Mouse (Mus musculus) kidney, embryonic 16.5 days (tissue): ENCODE data around the gene Smim1. TPM values are rescaled to one million over a fixed set of nuclear protein-coding genes. Genes with fewer than 3 reads are reported as not detected.

Experiments used
- ATAC-seq: fragments of 200-750 bp; cut with Nextera tagmentation; 2 replicates; pipeline ENCODE4 v1.8.0; 2017; ENCODE audit warnings: moderate TSS enrichment; ENCODE audit not compliant: low FRiP score, low TSS enrichment
- H3K27ac ChIP-seq: fragments of 300-500 bp; sonication (generic); 2 replicates; pipeline ENCODE4 v1.5.1; 2014; ENCODE audit warnings: low read length
- H3K27me3 ChIP-seq: fragments of 300-500 bp; sonication (generic); 2 replicates; pipeline ENCODE4 v1.6.1; 2014; ENCODE audit warnings: low read length, control low read depth, mixed read lengths; ENCODE audit not compliant: insufficient read depth
- H3K36me3 ChIP-seq: fragments of 300-500 bp; sonication (generic); 2 replicates; pipeline ENCODE4 v1.6.1; 2014; ENCODE audit warnings: low read length, control low read depth, mixed read lengths; ENCODE audit not compliant: insufficient read depth
- H3K4me1 ChIP-seq: fragments of 300-500 bp; sonication (generic); 2 replicates; pipeline ENCODE4 v1.6.1; 2014; ENCODE audit warnings: low read length, control low read depth, mixed read lengths; ENCODE audit not compliant: insufficient read depth
- H3K4me2 ChIP-seq: fragments of 300-500 bp; sonication (generic); replicated peaks from 2 replicates; pipeline ENCODE4 v1.6.1; 2014; ENCODE audit warnings: low read depth, low read length
- H3K4me3 ChIP-seq: fragments of 300-500 bp; sonication (generic); 2 replicates; pipeline ENCODE4 v1.5.1; 2014; ENCODE audit warnings: mild to moderate bottlenecking, low read length
- H3K9ac ChIP-seq: fragments of 300-500 bp; sonication (generic); replicated peaks from 2 replicates; pipeline ENCODE4 v1.6.1; 2014; ENCODE audit warnings: low read length
- H3K9me3 ChIP-seq: fragments of 300-500 bp; sonication (generic); 2 replicates; pipeline ENCODE4 v1.6.1; 2016; ENCODE audit warnings: low read length, control low read depth
- WGBS: fragments of 180-500 bp; shearing (Covaris S2); extraction: QIAGEN DNeasy Blood & Tissue Kit; methylation state at CpG from one replicate; pipeline ENCODE4 v1.1.7; 2014; 5-methylcytosine and 5-hydroxymethylcytosine counted together
- polyA plus RNA-seq: library from polyadenylated mRNA; unstranded; fragments of >200 nt; fragmentation: Nextera tagmentation; extraction: Ambion mirVana; gene quantifications from 2 replicates; pipeline ENCODE4 v1.2.1, GENCODE M21; 2015

The Smim1 gene
- polyA plus RNA-seq, 1 experiment from 2014 or later, result 66.1 TPM

GRCm38 (mm10) chr4:154022407-154022806, 3.6 kb downstream of the Smim1 start:
- Histone ChIP-seq H3K9ac (peak overlapping the region; percentile 29), H3K4me2 (0 out of 2 replicates have a peak overlapping the region, but pooled peaks have one; percentile 14), H3K4me1 (peaks cover 49% of the 10 kb centered on the region), H3K9me3 (no peaks in the 10 kb centered on the region), H3K27ac (peak overlapping the region; percentile 89), H3K36me3 (peaks cover 42% of the 10 kb centered on the region), H3K4me3 (no peak overlapping the region), H3K27me3 (no peaks in the 10 kb centered on the region)
- WGBS, result 34% methylated on average over 4 of the region's 4 CpGs
- ATAC-seq, result peak; percentile 80

- peaks cover 46% of the 10 kb centered on the region for H3K4me1 ChIP-seq
- no peaks in the 10 kb centered on the region for H3K27me3 ChIP-seq
- peaks cover 52% of the 10 kb centered on the region for H3K36me3 ChIP-seq
- H3K4me3 ChIP-seq, result no peak overlapping the region
- no peak overlapping the region for H3K4me2 ChIP-seq
- no peak for ATAC-seq
- WGBS, result 88% methylated on average over 9 of the region's 9 CpGs
- H3K9ac ChIP-seq, result no peak overlapping the region
- no peaks in the 10 kb centered on the region for H3K9me3 ChIP-seq
- H3K27ac ChIP-seq, result peak overlapping the region; percentile 89
Measured at GRCm38 (mm10) chr4:154021432-154021831, 4.6 kb downstream of the Smim1 start.

DNA sequence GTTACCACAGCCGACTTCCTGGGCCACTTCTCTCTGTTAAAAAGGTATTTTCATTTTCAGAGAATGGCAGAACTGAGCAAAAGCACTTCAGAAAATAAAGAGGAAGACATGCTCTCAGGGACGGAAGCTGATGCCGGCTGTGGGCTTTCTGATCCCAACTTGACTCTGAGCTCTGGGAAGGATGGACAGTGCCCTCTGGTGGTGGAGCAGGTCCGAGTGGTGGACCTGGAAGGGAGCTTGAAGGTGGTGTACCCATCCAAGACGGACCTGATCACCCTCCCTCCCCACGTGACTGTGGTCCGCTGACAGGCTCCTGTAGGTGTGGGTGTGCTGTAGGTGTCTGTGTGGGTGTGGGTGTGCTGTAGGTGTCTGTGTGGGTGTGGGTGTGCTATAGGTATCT, 6.5 kb downstream of the Smim1 start:
- H3K27me3 ChIP-seq, result no peaks in the 10 kb centered on the region
- no peaks in the 10 kb centered on the region for H3K9me3 ChIP-seq
- peaks cover 67% of the 10 kb centered on the region for H3K36me3 ChIP-seq
- H3K4me2 ChIP-seq, result no peak overlapping the region
- no peak for ATAC-seq
- no peak overlapping the region for H3K9ac ChIP-seq
- H3K4me1 ChIP-seq, result peaks cover 29% of the 10 kb centered on the region
- H3K27ac ChIP-seq, result no peak overlapping the region
- WGBS, result 68% methylated on average over 7 of the region's 7 CpGs
- H3K4me3 ChIP-seq, result no peak overlapping the region

DNA sequence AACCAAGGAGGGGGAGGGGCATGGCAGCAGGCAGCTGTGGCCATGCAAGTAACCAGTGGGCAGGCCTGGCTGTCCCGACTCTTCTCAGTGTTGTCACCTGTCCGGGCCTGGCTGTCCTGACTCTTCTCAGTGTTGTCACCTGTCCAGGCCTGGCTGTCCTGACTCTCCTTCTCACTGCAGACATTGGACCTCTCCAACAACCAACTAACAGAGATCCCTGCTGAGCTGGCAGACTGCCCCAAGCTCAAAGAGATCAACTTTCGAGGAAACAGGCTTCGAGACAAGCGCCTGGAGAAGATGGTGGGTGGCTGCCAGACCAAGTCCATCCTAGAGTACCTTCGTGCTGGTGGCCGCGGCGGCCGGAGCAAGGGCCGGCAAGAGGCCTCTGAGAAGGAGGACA, 10.6 kb downstream of the Smim1 start:
- Histone ChIP-seq H3K27me3 (no peaks in the 10 kb centered on the region), H3K4me3 (no peak overlapping the region), H3K27ac (no peak overlapping the region), H3K36me3 (peaks cover 53% of the 10 kb centered on the region), H3K9ac (no peak overlapping the region), H3K9me3 (no peaks in the 10 kb centered on the region), H3K4me1 (peaks cover 15% of the 10 kb centered on the region), H3K4me2 (no peak overlapping the region)
- 90% methylated on average over 11 of the region's 11 CpGs for WGBS
- no peak for ATAC-seq

DNA sequence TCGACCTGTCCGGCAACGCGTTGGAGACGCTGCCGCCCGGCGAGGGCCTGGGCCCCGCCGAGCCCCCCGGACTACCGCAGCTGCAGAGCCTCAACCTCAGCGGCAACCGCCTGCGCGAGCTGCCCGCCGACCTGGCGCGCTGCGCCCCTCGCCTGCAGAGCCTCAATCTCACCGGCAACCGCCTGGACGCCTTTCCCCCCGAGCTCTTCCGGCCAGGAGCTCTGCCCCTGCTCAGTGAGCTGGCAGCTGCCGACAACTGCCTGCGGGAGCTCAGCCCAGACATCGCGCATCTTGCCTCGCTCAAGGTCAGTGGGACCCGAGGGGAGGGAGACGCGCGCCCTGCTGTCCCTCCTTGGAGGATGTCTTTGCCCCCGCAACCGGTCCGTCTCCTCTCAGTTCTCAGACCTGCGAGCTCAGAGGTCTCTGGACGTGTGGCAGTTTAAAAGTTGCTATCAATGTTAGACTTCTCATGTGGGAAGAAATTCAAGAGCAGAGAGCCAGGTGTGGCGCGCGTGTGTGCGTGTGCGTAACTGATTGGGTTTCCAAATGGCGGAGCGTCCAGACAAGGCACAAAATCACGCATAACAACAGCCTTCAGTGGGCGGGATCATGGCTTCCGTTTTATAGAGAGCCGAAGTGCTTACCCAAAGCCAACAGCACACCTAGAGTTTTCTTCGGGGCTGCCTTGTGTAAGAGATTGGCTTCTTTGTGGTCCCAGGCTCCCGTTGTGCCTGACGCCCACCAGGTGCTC, 13.7 kb downstream of the Smim1 start:
- no peak for ATAC-seq
- Histone ChIP-seq H3K4me3 (peak overlapping the region; percentile 100), H3K27me3 (no peaks in the 10 kb centered on the region), H3K4me1 (peaks cover 15% of the 10 kb centered on the region), H3K4me2 (peak overlapping the region; percentile 98), H3K9me3 (no peaks in the 10 kb centered on the region), H3K27ac (peak overlapping the region; percentile 50; the same call in 1 of the 2 replicates), H3K9ac (peak overlapping the region; percentile 96), H3K36me3 (peaks cover 27% of the 10 kb centered on the region)
- 2% methylated on average over 55 of the region's 55 CpGs for WGBS

GRCm38 (mm10) chr4:154011646-154012089, 14.4 kb downstream of the Smim1 start, which contains the start of gene Lrrc47:
TSS of gene Lrrc47 (plus strand) at chr4:154011731.
- no peaks in the 10 kb centered on the region for H3K27me3 ChIP-seq
- peaks cover 27% of the 10 kb centered on the region for H3K36me3 ChIP-seq
- ATAC-seq, result peak; percentile 96
- peak within 1 kb of the TSS; percentile 98 for H3K4me2 ChIP-seq
- no peaks in the 10 kb centered on the region for H3K9me3 ChIP-seq
- 0% methylated on average over 41 of the region's 59 CpGs for WGBS
- H3K9ac ChIP-seq, result peak within 1 kb of the TSS; percentile 96
- peak within 1 kb of the TSS; percentile 50; the same call in 1 of the 2 replicates for H3K27ac ChIP-seq
- peak within 1 kb of the TSS; percentile 100 for H3K4me3 ChIP-seq
- H3K4me1 ChIP-seq, result peaks cover 15% of the 10 kb centered on the region

GRCm38 (mm10) chr4:154010907-154011645, 15.0 kb downstream of the Smim1 start:
- H3K4me3 ChIP-seq, result peak overlapping the region; percentile 100
- ATAC-seq, result peak; percentile 50; the same call in 1 of the 2 replicates
- H3K27ac ChIP-seq, result no peak overlapping the region
- peaks cover 15% of the 10 kb centered on the region for H3K4me1 ChIP-seq
- H3K4me2 ChIP-seq, result peak overlapping the region; percentile 98
- H3K27me3 ChIP-seq, result no peaks in the 10 kb centered on the region
- 27% methylated on average over 13 of the region's 13 CpGs for WGBS
- no peaks in the 10 kb centered on the region for H3K9me3 ChIP-seq
- H3K9ac ChIP-seq, result peak overlapping the region; percentile 96
- peaks cover 27% of the 10 kb centered on the region for H3K36me3 ChIP-seq

- no peak overlapping the region for H3K9ac ChIP-seq
- H3K9me3 ChIP-seq, result no peaks in the 10 kb centered on the region
- no peak overlapping the region for H3K4me2 ChIP-seq
- no peaks in the 10 kb centered on the region for H3K27me3 ChIP-seq
- no peak for ATAC-seq
- peaks cover 33% of the 10 kb centered on the region for H3K36me3 ChIP-seq
- peaks cover 4% of the 10 kb centered on the region for H3K4me1 ChIP-seq
- H3K4me3 ChIP-seq, result no peak overlapping the region
- no peak overlapping the region for H3K27ac ChIP-seq
- WGBS, result 73% methylated on average over 4 of the region's 4 CpGs
Measured at GRCm38 (mm10) chr4:154007759-154008158, 18.3 kb downstream of the Smim1 start.

GRCm38 (mm10) chr4:154006264-154006663, 19.8 kb downstream of the Smim1 start:
- Histone ChIP-seq H3K4me1 (no peaks in the 10 kb centered on the region), H3K9ac (no peak overlapping the region), H3K36me3 (peaks cover 37% of the 10 kb centered on the region), H3K9me3 (no peaks in the 10 kb centered on the region), H3K27ac (no peak overlapping the region), H3K27me3 (no peaks in the 10 kb centered on the region), H3K4me2 (no peak overlapping the region), H3K4me3 (no peak overlapping the region)
- WGBS, result 93% methylated on average over 6 of the region's 6 CpGs
- no peak for ATAC-seq
